Mouse (Mus musculus): ENCODE results near the gene Hand2.

DNA sequence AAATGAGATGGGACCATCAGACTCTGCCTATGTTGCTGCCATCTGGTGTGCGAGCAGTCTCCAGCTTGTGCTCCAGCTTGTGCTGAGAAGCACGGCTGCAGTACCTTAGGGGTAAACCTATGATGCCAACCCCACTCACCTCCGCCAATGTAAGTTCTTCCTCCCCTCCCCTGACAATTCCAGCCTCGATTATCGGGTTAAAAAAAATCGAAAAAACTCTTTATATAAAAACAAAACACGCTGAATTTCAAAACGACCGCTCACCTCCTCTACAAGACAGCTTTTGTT, 12.6 kb downstream of the Hand2 start:
- TF ChIP-seq CTCF (IDR thresholded peaks at IDR 0.05; ENCODE audit: low read depth) = peak; percentile 51
- no peak for TF ChIP-seq EP300 (IDR thresholded peaks at IDR 0.05; ENCODE audit: low read depth)
